13 mouse cellular contexts compared by ENCODE assay signal in genomic region chr9:61397130-61397529, GRCm38 (mm10). TPM values are rescaled to one million over a fixed set of nuclear protein-coding genes. Genes with fewer than 3 reads are reported as not detected.
DNase-seq lines count a peak whose midpoint lies in the region; ATAC-seq lines count a peak whose summit lies in the region.
"Had no signal": no experiment of that assay in that cellular context is flagged by ENCODE, and none has a peak within 500 bp of the region (broad histone marks: within the 10 kb centered on the region; RNA-seq: fewer than 3 reads in every experiment).

No protein-coding gene starts in this region.

- H3K4me3 ChIP-seq in lung, embryonic 15.5 days, result no peak overlapping the region
- H3K4me3 ChIP-seq in neural tube, embryonic 14.5 days (ENCODE audit: low read depth, low read length), result no peak overlapping the region
- H3K4me3 ChIP-seq: heart, embryonic 10.5 days; neural tube, embryonic 12.5 days had no signal

- ATAC-seq in lung, embryonic 15.5 days (ENCODE audit: borderline replicate concordance, extremely low read depth, low FRiP score, low TSS enrichment), result peak; percentile 47; the same call in 1 of the 2 replicates
- ATAC-seq in neural tube, embryonic 14.5 days (ENCODE audit: low read depth), result no peak
- no peak for ATAC-seq in granulocyte monocyte progenitor cell, adult 5-6 weeks (replicated peaks; ENCODE audit: poor library complexity, severe bottlenecking)

- H3K27ac ChIP-seq in lung, embryonic 15.5 days, result peak overlapping the region; percentile 37; the same call in 1 of the 2 replicates
- H3K27ac ChIP-seq in neural tube, embryonic 14.5 days (ENCODE audit: low read depth, low read length), result peak overlapping the region; percentile 1; the same call in 1 of the 2 replicates
- H3K27ac ChIP-seq: heart, embryonic 10.5 days; kidney, postnatal 0 days; neural tube, embryonic 12.5 days had no signal

- peaks cover 55% of the 10 kb centered on the region for H3K36me3 ChIP-seq in lung, embryonic 15.5 days
- peaks cover 27% of the 10 kb centered on the region for H3K36me3 ChIP-seq in neural tube, embryonic 14.5 days (ENCODE audit: control insufficient read depth, insufficient read depth, low read length)

- peaks cover 40% of the 10 kb centered on the region for H3K4me1 ChIP-seq in lung, embryonic 15.5 days
- H3K4me1 ChIP-seq in neural tube, embryonic 14.5 days (ENCODE audit: control insufficient read depth, insufficient read depth, low read length), result peaks cover 36% of the 10 kb centered on the region; the same call in 1 of the 2 replicates

- no peaks in the 10 kb centered on the region for H3K27me3 ChIP-seq in lung, embryonic 15.5 days
- H3K27me3 ChIP-seq in neural tube, embryonic 14.5 days (ENCODE audit: control insufficient read depth, insufficient read depth, low read length), result no peaks in the 10 kb centered on the region

- H3K4me2 ChIP-seq in lung, embryonic 15.5 days, result no peak overlapping the region
- no peak overlapping the region for H3K4me2 ChIP-seq in neural tube, embryonic 14.5 days (ENCODE audit: low read depth, low read length)
- H3K4me2 ChIP-seq: neural tube, embryonic 12.5 days had no signal

- peak; percentile 26 for DNase-seq in kidney, adult 11 months
- DNase-seq in kidney, adult 18-20 months, result no peak
- DNase-seq in lung, adult 18-20 months, result no peak
- no peak for DNase-seq in neural tube, embryonic 10.5 days (ENCODE audit: extremely low spot score, low spot score)
- DNase-seq: cerebellum, adult 2 months; liver; thymus, postnatal 14 days had no signal

- H3K9me3 ChIP-seq in lung, embryonic 15.5 days, result no peaks in the 10 kb centered on the region
- H3K9me3 ChIP-seq in neural tube, embryonic 14.5 days (ENCODE audit: control insufficient read depth, low read length), result no peaks in the 10 kb centered on the region
- H3K9me3 ChIP-seq: heart, embryonic 10.5 days; neural tube, embryonic 12.5 days had no signal

- H3K9ac ChIP-seq in lung, embryonic 15.5 days, result no peak overlapping the region
- no peak overlapping the region for H3K9ac ChIP-seq in neural tube, embryonic 14.5 days (replicated peaks; ENCODE audit: low read depth, low read length)
- H3K9ac ChIP-seq: neural tube, embryonic 12.5 days had no signal

- WGBS in lung, embryonic 15.5 days, result 19% methylated on average over 4 of the region's 4 CpGs
- 73% methylated on average over 4 of the region's 4 CpGs for WGBS in neural tube, embryonic 14.5 days

RNA-seq across cellular contexts. Expression of gene Tle3, which starts 25.0 kb away (rescaled TPM):
- polyA plus RNA-seq in lung, embryonic 15.5 days (2015; fragmentation: Nextera tagmentation; extraction: Ambion mirVana), result 25.2 and 27.1 TPM in 2 replicates
- polyA plus RNA-seq in neural tube, embryonic 14.5 days (2014; fragmentation: Nextera tagmentation; extraction: Ambion mirVana), result 18.7 and 22.5 TPM in 2 replicates
- 83.8 and 91.4 TPM in 2 replicates for total RNA-seq in granulocyte monocyte progenitor cell, adult 5-6 weeks (2014; fragmentation: Nextera tagmentation)
- total RNA-seq in granulocyte monocyte progenitor cell, adult 5-6 weeks (2017), result 34.6 and 40.9 TPM in 2 replicates
